Mouse (Mus musculus) B cell, adult (primary cell): Measurements from ENCODE around the gene Olfr1040. TPM values are rescaled to one million over a fixed set of nuclear protein-coding genes. Genes with fewer than 3 reads are reported as not detected.

Source experiments
- total RNA-seq: library from RNA; stranded (reverse); gene quantifications from 4 replicates; pipeline ENCODE4 v1.2.4, GENCODE M21; 2023; ENCODE audit not compliant: inconsistent age

Olfr1040 gene
- not detected in 4 replicates for total RNA-seq

DNA sequence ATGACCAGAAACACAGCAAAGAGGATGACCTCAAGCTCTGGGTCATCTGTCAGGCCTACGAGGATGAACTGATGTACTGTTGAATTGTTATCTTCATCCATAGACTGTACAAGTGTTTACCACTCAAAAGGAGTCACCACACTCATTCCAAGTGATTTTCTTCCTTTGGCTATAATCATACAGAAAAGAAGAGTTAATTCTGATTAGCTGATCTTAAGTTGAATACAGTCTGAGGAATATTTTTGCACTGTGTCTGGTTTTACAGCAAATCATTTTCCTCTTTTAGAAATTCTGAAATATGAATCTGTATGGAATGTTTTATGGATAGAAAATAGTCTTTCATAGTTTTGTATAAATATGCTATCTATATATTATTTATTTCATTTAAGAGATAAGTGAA, at the start of gene Olfr1040:
TSS of gene Olfr1040 (minus strand) at position 101 of the 400 bp plus-strand sequence.

DNA sequence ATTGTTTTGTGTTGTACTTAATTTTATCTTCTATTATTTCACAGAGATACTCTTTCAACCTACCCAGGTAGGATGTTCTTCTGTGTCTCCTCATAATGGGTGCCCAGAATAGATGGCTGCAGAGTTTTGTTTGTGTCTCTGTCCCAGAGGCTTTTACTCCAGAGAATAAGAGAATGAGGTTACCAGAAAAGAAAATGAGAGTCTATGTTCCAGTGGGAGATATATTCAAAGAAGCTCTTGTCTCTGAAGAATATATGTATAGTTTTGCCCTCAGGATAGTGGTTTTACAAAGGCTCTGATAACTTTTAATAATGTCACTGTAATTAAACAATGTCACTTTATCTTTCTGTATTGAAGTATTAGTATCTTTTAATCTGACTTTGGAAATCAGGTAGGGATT, 39.1 kb upstream of the Olfr1040 start, which contains the start of gene Olfr52:
TSS of gene Olfr52 (minus strand) at position 101 of the 400 bp plus-strand sequence.

DNA sequence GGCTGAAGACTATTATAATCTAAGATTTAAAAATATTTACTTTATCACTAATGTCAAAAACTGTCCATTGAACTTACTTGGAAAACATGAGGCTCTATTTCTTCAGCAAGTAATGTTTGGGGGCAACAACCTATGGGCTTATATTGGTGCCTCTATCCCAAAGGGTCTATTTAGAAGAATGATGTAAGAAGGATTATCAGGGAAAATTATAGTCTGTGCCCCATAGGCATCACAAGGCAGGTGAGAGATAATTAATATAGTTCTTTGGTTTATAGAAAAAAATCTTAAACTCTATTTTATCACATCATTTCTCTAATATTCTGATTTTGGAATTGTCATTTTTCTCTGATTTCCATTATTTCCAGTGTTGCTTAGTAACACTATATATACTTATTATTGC, 31.2 kb upstream of the Olfr1040 start, which contains the start of gene Olfr1044:
TSS of gene Olfr1044 (minus strand) at position 101 of the 400 bp plus-strand sequence.

DNA sequence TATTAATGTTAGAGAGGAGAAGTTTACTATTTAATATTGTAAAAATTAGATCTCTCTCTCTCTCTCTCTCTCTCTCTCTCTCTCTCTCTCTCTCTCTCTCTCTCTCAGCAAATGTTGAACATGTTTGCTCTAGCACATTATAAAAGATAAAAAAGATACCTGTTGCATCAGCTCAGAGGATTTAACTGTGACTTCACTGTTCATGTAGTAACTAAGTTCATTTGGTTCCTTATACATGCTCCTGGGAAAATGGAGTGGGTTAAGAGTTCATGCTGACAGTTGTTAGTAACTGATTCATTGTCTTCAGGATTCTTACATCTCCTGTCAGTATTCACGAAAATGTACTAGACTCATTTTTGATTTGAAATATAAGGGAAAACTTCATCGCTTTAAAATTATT, 20.9 kb upstream of the Olfr1040 start, which contains the start of gene Olfr1043:
TSS of gene Olfr1043 (minus strand) at position 101 of the 400 bp plus-strand sequence.

DNA sequence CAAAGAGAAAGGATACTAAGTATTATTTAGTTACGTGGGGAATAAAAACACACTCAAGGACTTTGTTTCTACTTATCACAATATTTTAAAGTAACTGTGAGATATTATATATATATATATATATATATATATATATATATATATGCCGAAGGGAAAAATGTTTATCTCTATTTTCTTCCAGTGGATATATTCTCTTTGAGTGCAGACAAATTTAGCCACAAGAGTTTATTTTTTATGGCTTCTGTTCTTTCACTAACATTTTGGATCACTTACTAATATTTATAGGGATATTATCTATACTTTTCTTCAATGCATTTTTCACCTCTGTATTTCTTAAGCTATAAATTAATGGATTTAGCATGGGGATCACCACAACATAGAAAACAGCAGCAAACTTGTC, 15.2 kb upstream of the Olfr1040 start, which contains the start of gene Olfr1042:
TSS of gene Olfr1042 (minus strand) at position 101 of the 400 bp plus-strand sequence.

DNA sequence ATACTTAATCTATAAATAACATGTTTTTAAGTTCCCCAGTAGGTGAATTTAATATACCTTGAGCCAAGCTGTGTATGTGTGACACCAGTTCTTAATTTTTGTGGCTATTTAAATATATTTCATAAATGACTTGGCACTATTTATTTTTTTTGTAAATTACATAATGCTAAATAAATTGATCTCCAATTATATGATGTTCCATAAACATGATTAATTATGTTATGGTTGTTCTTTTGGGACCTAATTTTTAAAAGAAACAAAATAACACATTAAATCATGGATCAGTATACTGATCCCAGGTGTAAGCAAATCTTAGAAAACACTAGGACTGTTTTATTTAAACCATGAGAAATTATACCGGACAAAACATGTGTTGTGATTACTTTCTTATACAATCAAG, 10.7 kb downstream of the Olfr1040 start, which contains the start of gene Olfr1039:
TSS of gene Olfr1039 (minus strand) at position 101 of the 400 bp plus-strand sequence.

Other genes with a start within 250 kb of the Olfr1040 start
- gene Olfr1024, start 241.7 kb downstream of the Olfr1040 start, total RNA-seq, result not detected in 4 replicates
- not detected in 4 replicates for gene Olfr1025-ps1, start 231.5 kb downstream of the Olfr1040 start, total RNA-seq
- gene Olfr1026, start 225.2 kb downstream of the Olfr1040 start, total RNA-seq, result not detected in 4 replicates
- gene Olfr1028, start 196.3 kb downstream of the Olfr1040 start, total RNA-seq, result not detected in 4 replicates
- gene Olfr1029, start 172.8 kb downstream of the Olfr1040 start, total RNA-seq, result 0.12 TPM in 1 of 4 replicates, not detected in the others
- not detected in 4 replicates for gene Olfr1030, start 167.5 kb downstream of the Olfr1040 start, total RNA-seq
- not detected in 4 replicates for gene Olfr1031, start 156.4 kb downstream of the Olfr1040 start, total RNA-seq
- not detected in 4 replicates for gene Olfr1032, start 141.2 kb downstream of the Olfr1040 start, total RNA-seq
- not detected in 4 replicates for gene Olfr1033, start 126.1 kb downstream of the Olfr1040 start, total RNA-seq
- not detected in 4 replicates for gene Olfr1034, start 100.9 kb downstream of the Olfr1040 start, total RNA-seq
- gene Olfr1036, start 72.7 kb downstream of the Olfr1040 start, total RNA-seq, result not detected in 4 replicates
- gene Olfr1037, start 59.3 kb downstream of the Olfr1040 start, total RNA-seq, result not detected in 4 replicates
- gene Olfr1039, start 10.8 kb downstream of the Olfr1040 start, total RNA-seq, result not detected in 4 replicates
- not detected in 4 replicates for gene Olfr1042, start 15.1 kb upstream of the Olfr1040 start, total RNA-seq
- not detected in 4 replicates for gene Olfr1043, start 20.8 kb upstream of the Olfr1040 start, total RNA-seq
- gene Olfr1044, start 31.1 kb upstream of the Olfr1040 start, total RNA-seq, result not detected in 4 replicates
- not detected in 4 replicates for gene Olfr52, start 39.0 kb upstream of the Olfr1040 start, total RNA-seq
- gene Olfr1045, start 56.3 kb upstream of the Olfr1040 start, total RNA-seq, result not detected in 4 replicates
- not detected in 4 replicates for gene Olfr1046, start 72.6 kb upstream of the Olfr1040 start, total RNA-seq
- gene Olfr1047, start 84.7 kb upstream of the Olfr1040 start, total RNA-seq, result not detected in 4 replicates
- not detected in 4 replicates for gene Olfr1048, start 93.6 kb upstream of the Olfr1040 start, total RNA-seq
- not detected in 4 replicates for gene Olfr1049, start 111.6 kb upstream of the Olfr1040 start, total RNA-seq
- gene Olfr1051, start 132.4 kb upstream of the Olfr1040 start, total RNA-seq, result not detected in 4 replicates
- gene Olfr1052, start 145.7 kb upstream of the Olfr1040 start, total RNA-seq, result not detected in 4 replicates
- not detected in 4 replicates for gene Olfr1053, start 168.6 kb upstream of the Olfr1040 start, total RNA-seq
- gene Olfr1054, start 188.7 kb upstream of the Olfr1040 start, total RNA-seq, result not detected in 4 replicates
- not detected in 4 replicates for gene Olfr1055, start 203.6 kb upstream of the Olfr1040 start, total RNA-seq
- not detected in 4 replicates for gene Olfr1056, start 215.7 kb upstream of the Olfr1040 start, total RNA-seq
- not detected in 4 replicates for gene Olfr1057, start 231.7 kb upstream of the Olfr1040 start, total RNA-seq
- gene Olfr1058, start 241.8 kb upstream of the Olfr1040 start, total RNA-seq, result not detected in 4 replicates